Mouse (Mus musculus) MEL (cell line): Measurements from ENCODE around the gene Pip4k2b.

Experiments used
- CTCF ChIP-seq, 3 experiments: IDR thresholded peaks in 2 of 3; conservative IDR thresholded peaks in 1 of 3; 2 replicates each; pipeline ENCODE4 v1.5.1; 2011 to 2012; ENCODE audit warnings: low read length in 3 of 3, low read depth in 2 of 3, mild to moderate bottlenecking in 2 of 3, improper control_type of control experiment in 1 of 3, inconsistent platforms in 1 of 3, mixed read lengths in 1 of 3, moderate library complexity in 1 of 3; ENCODE audit not compliant: control insufficient read depth in 1 of 3, insufficient read depth in 1 of 3, poor library complexity in 1 of 3, severe bottlenecking in 1 of 3
- ELF1 ChIP-seq: IDR thresholded peaks from 2 replicates; pipeline ENCODE4 v1.6.1; 2014; ENCODE audit warnings: low read depth, mild to moderate bottlenecking, inconsistent platforms, low read length, improper control_type of control experiment, moderate library complexity
- EP300 ChIP-seq, 2 experiments: IDR thresholded peaks; 2 replicates each; pipeline ENCODE4 v1.6.1; 2011; ENCODE audit warnings: improper control_type of control experiment in 2 of 2, low read length in 2 of 2, low read depth in 1 of 2, mild to moderate bottlenecking in 1 of 2
- ETS1 ChIP-seq: IDR thresholded peaks from 2 replicates; pipeline ENCODE4 v1.6.1; 2012; ENCODE audit warnings: low read depth, mild to moderate bottlenecking, inconsistent platforms, low read length, improper control_type of control experiment, moderate library complexity
- GATA1 ChIP-seq: IDR thresholded peaks from 2 replicates; pipeline ENCODE4 v1.6.1; 2011; ENCODE audit warnings: low read depth, low read length, improper control_type of control experiment
- JUND ChIP-seq: IDR thresholded peaks from 2 replicates; pipeline ENCODE4 v1.6.1; 2011; ENCODE audit warnings: low read depth, mild to moderate bottlenecking, improper control_type of control experiment, low read length
- POLR2A ChIP-seq, 2 experiments: IDR thresholded peaks; 2 replicates each; pipeline ENCODE4 v1.6.1; 2011 to 2012; ENCODE audit warnings: low read length in 2 of 2, mild to moderate bottlenecking in 2 of 2, control low read depth in 1 of 2, improper control_type of control experiment in 1 of 2, low read depth in 1 of 2, moderate library complexity in 1 of 2; ENCODE audit not compliant: control insufficient read depth in 1 of 2, insufficient read depth in 1 of 2, poor library complexity in 1 of 2
- POLR2AphosphoS2 ChIP-seq: IDR thresholded peaks from 2 replicates; pipeline ENCODE4 v1.6.1; 2011; ENCODE audit warnings: low read length, improper control_type of control experiment
- TBP ChIP-seq: IDR thresholded peaks from 2 replicates; pipeline ENCODE4 v1.8.0; 2011; ENCODE audit warnings: low read depth, low read length, improper control_type of control experiment
- ZC3H11A ChIP-seq: IDR thresholded peaks from 2 replicates; pipeline ENCODE4 v1.6.1; 2012; ENCODE audit warnings: low read depth, mild to moderate bottlenecking, inconsistent platforms, low read length, improper control_type of control experiment

- TF ChIP-seq POLR2AphosphoS2 (no peak), ETS1 (no peak), EP300 (IDR thresholded peaks at IDR 0.05; ENCODE audit: low read depth in 1 of 2, low read length in 2 of 2) (no peak), TBP (no peak), CTCF (IDR thresholded peaks at IDR 0.05 in 2 of 3, conservative IDR thresholded peaks at IDR 0.05 in 1 of 3; ENCODE audit: control insufficient read depth in 1 of 3, insufficient read depth in 1 of 3, low read depth in 2 of 3, low read length in 3 of 3, poor library complexity in 1 of 3, severe bottlenecking in 1 of 3) (no peak), POLR2A (IDR thresholded peaks at IDR 0.05; ENCODE audit: control insufficient read depth in 1 of 2, insufficient read depth in 1 of 2, low read depth in 1 of 2, low read length in 2 of 2, poor library complexity in 1 of 2) (no peak), ZC3H11A (no peak), GATA1 (no peak), ELF1 (no peak), JUND (no peak)
Observed at GRCm38 (mm10) chr11:97680430-97680829, 64.1 kb downstream of the Pip4k2b start.
